In genomic region chr10:12826760-12827281, GRCm38 (mm10) we compare ENCODE assay signal across 9 mouse cellular contexts. TPM values are rescaled to one million over a fixed set of nuclear protein-coding genes. Genes with fewer than 3 reads are reported as not detected.
DNase-seq lines count a peak whose midpoint lies in the region; ATAC-seq and TF ChIP-seq lines count a peak whose summit lies in the region.
"Had no signal": no experiment of that assay in that cellular context is flagged by ENCODE, and none has a peak within 500 bp of the region (broad histone marks: within the 10 kb centered on the region; RNA-seq: fewer than 3 reads in every experiment).

No protein-coding gene starts in this region.

- H3K27me3 ChIP-seq in heart, embryonic 14.5 days (ENCODE audit: control insufficient read depth, insufficient read depth, low read length): no peaks in the 10 kb centered on the region
- H3K27me3 ChIP-seq in forebrain, postnatal 0 days (ENCODE audit: insufficient read depth, low read length): no peaks in the 10 kb centered on the region
- no peaks in the 10 kb centered on the region for H3K27me3 ChIP-seq in liver, embryonic 11.5 days (replicated peaks; ENCODE audit: control insufficient read depth, insufficient read depth, low read length)
- H3K27me3 ChIP-seq: neural tube, embryonic 12.5 days had no signal

- DNase-seq in heart, adult 8-10 months (ENCODE audit: low spot score): no peak
- DNase-seq in forebrain, postnatal 0 days: peak; percentile 49
- DNase-seq in liver, embryonic 11.5 days (ENCODE audit: low spot score): no peak
- no peak for DNase-seq in Muller cell, postnatal 12 days (ENCODE audit: inconsistent ontology term)
- DNase-seq in left cerebral cortex, adult 2 months (ENCODE audit: extremely low spot score in 1 of 2, low spot score in 2 of 2): no peak
- no peak for DNase-seq in gastrocnemius, postnatal 25 days

- H3K9ac ChIP-seq in heart, embryonic 14.5 days (ENCODE audit: low read length): peak overlapping the region; percentile 10; the same call in 1 of the 2 replicates
- no peak overlapping the region for H3K9ac ChIP-seq in forebrain, postnatal 0 days
- no peak overlapping the region for H3K9ac ChIP-seq in liver, embryonic 11.5 days (ENCODE audit: low read depth, low read length)
- H3K9ac ChIP-seq: neural tube, embryonic 12.5 days had no signal

- peaks cover 20 to 48% of the 10 kb centered on the region in 2 experiments for H3K4me1 ChIP-seq in heart, embryonic 14.5 days (ENCODE audit: control insufficient read depth in 2 of 2, insufficient read depth in 2 of 2, low read length in 2 of 2)
- H3K4me1 ChIP-seq in forebrain, postnatal 0 days (ENCODE audit: insufficient read depth): no peaks in the 10 kb centered on the region
- peaks cover 15% of the 10 kb centered on the region for H3K4me1 ChIP-seq in liver, embryonic 11.5 days (replicated peaks; ENCODE audit: control insufficient read depth, insufficient read depth, low read length)
- H3K4me1 ChIP-seq: neural tube, embryonic 12.5 days had no signal

- H3K4me3 ChIP-seq in heart, embryonic 14.5 days (ENCODE audit: control insufficient read depth in 1 of 2, insufficient read depth in 1 of 2, low read depth in 1 of 2, low read length in 2 of 2): no peak overlapping the region
- H3K4me3 ChIP-seq in forebrain, postnatal 0 days (ENCODE audit: low read depth, low read length): no peak overlapping the region
- H3K4me3 ChIP-seq in liver, embryonic 11.5 days (ENCODE audit: low read depth, low read length): no peak overlapping the region
- H3K4me3 ChIP-seq in left cerebral cortex, adult 2 months: no peak overlapping the region
- H3K4me3 ChIP-seq: neural tube, embryonic 12.5 days had no signal

- no peaks in the 10 kb centered on the region for H3K9me3 ChIP-seq in heart, embryonic 14.5 days (ENCODE audit: control insufficient read depth, low read length)
- H3K9me3 ChIP-seq in forebrain, postnatal 0 days (ENCODE audit: low read length): no peaks in the 10 kb centered on the region
- no peaks in the 10 kb centered on the region for H3K9me3 ChIP-seq in liver, embryonic 11.5 days (ENCODE audit: control insufficient read depth, low read length)
- H3K9me3 ChIP-seq: neural tube, embryonic 12.5 days had no signal

- no peak for TF ChIP-seq CTCF in forebrain, postnatal 0 days (IDR thresholded peaks at IDR 0.05; ENCODE audit: low read depth)
- TF ChIP-seq CTCF in left cerebral cortex, adult 2 months (IDR thresholded peaks at IDR 0.05): no peak

- 41% methylated on average over 6 of the region's 6 CpGs for whole genome bisulfite sequencing in heart, embryonic 14.5 days
- 49% methylated on average over 6 of the region's 6 CpGs for WGBS in forebrain, postnatal 0 days
- WGBS in liver, embryonic 11.5 days: 41% methylated on average over 6 of the region's 6 CpGs

- ATAC-seq in heart, embryonic 14.5 days (ENCODE audit: insufficient number of reproducible peaks, insufficient read depth, low FRiP score, low read depth): no peak; the same call in 1 of the 2 replicates
- ATAC-seq in cerebellum, adult (ENCODE audit: insufficient number of reproducible peaks, low FRiP score, low TSS enrichment): peak; percentile 91
- peak; percentile 70 for ATAC-seq in forebrain, postnatal 0 days
- peak; percentile 70 for ATAC-seq in liver, embryonic 11.5 days (replicated peaks; ENCODE audit: low FRiP score)

- H3K36me3 ChIP-seq in heart, embryonic 14.5 days (ENCODE audit: control insufficient read depth, insufficient read depth, low read length): no peaks in the 10 kb centered on the region
- H3K36me3 ChIP-seq in forebrain, postnatal 0 days (ENCODE audit: insufficient read depth): no peaks in the 10 kb centered on the region
- no peaks in the 10 kb centered on the region for H3K36me3 ChIP-seq in liver, embryonic 11.5 days (ENCODE audit: control insufficient read depth, insufficient read depth, low read length)
- H3K36me3 ChIP-seq: neural tube, embryonic 12.5 days had no signal

- H3K27ac ChIP-seq in heart, embryonic 14.5 days (replicated peaks in 1 of 2; ENCODE audit: control insufficient read depth in 1 of 2, insufficient read depth in 1 of 2, low read depth in 2 of 2, low read length in 2 of 2): peak overlapping the region; percentile 55 to 69
- no peak overlapping the region for H3K27ac ChIP-seq in forebrain, postnatal 0 days (ENCODE audit: low read depth, low read length)
- no peak overlapping the region for H3K27ac ChIP-seq in liver, embryonic 11.5 days (ENCODE audit: low read depth, low read length)
- H3K27ac ChIP-seq in left cerebral cortex, adult 2 months: no peak overlapping the region
- H3K27ac ChIP-seq: neural tube, embryonic 12.5 days had no signal

- H3K4me2 ChIP-seq in heart, embryonic 14.5 days (ENCODE audit: low read length): peak overlapping the region; percentile 33; the same call in 1 of the 2 replicates
- H3K4me2 ChIP-seq in forebrain, postnatal 0 days (ENCODE audit: low read depth): no peak overlapping the region
- no peak overlapping the region for H3K4me2 ChIP-seq in liver, embryonic 11.5 days
- H3K4me2 ChIP-seq: neural tube, embryonic 12.5 days had no signal

- intact Hi-C loops in left cerebral cortex, adult 2 months (cut with DNase I): no loop called here

RNA-seq across cellular contexts. Expression of gene Utrn, which starts 42.3 kb away (rescaled TPM):
- 65.3 and 67.0 TPM in 2 replicates for polyA plus RNA-seq in heart, embryonic 14.5 days (2014; fragmentation: Nextera tagmentation; extraction: Ambion mirVana)
- total RNA-seq in heart, adult 8-10 months (2022): 10 to 100 TPM; 59.3 to 75.7 (median 71.0) TPM
- 23.9 and 26.8 TPM in 2 replicates for total RNA-seq in forebrain, postnatal 0 days (2014; rRNA removed)
- 7.9 and 14.2 TPM in 2 replicates for polyA plus RNA-seq in forebrain, postnatal 0 days (2015; fragmentation: Nextera tagmentation; extraction: Ambion mirVana)
- 19.8 and 23.0 TPM in 2 replicates for polyA plus RNA-seq in liver, embryonic 11.5 days (2014; fragmentation: Nextera tagmentation; extraction: Ambion mirVana)
- total RNA-seq in left cerebral cortex, adult 2 months (2021): 10 to 100 TPM; 65.4 to 69.3 TPM
- total RNA-seq in gastrocnemius, postnatal 25 days (2021): 10 to 100 TPM; 29.6 to 39.0 TPM

Comparison
In these comparisons a context has a peak if more than half of its experiments do, and no peak if none do; other contexts are left out.
1. H3K27ac ChIP-seq: peak in heart, embryonic 14.5 days (2 of 2); none in forebrain, postnatal 0 days (single experiment), liver, embryonic 11.5 days (single experiment) and left cerebral cortex, adult 2 months (single experiment).